Mouse (Mus musculus) left cerebral cortex, postnatal 14 days (tissue): ENCODE data around the gene Fbxl19. TPM values are rescaled to one million over a fixed set of nuclear protein-coding genes. Genes with fewer than 3 reads are reported as not detected.

Experiments
- DNase-seq, 2 experiments: peaks; one replicate each; pipeline ENCODE4 v3.0.0; 2021 to 2022; ENCODE audit warnings: low spot score in 2 of 2, mixed read lengths in 1 of 2
- intact Hi-C: fragments of 180-260 bp; cut with DNase I; formaldehyde crosslinking; loops from one replicate; pipeline ENCODE4 v1.15.1; 2025
- long read RNA-seq, 2 experiments: library from polyadenylated mRNA; stranded (forward); transcript quantifications; one replicate each; pipeline ENCODE4 v2.0.0; 2021
- total RNA-seq, 2 experiments: library from RNA; stranded (reverse); gene quantifications; 2 replicates each; pipeline ENCODE4 v1.2.3; 2021

Fbxl19 gene
- 10 to 100 TPM; 89.1 to 89.8 TPM for total RNA-seq
- long read RNA-seq, experiment 1, partial matches to known transcripts, result 11 of 12 reads
- long read RNA-seq, experiment 1, other reads (novel, unspliced or antisense), result 1 of 12 reads
- long read RNA-seq, experiment 2, partial matches to known transcripts, result 8 of 14 reads
- long read RNA-seq, experiment 2, other reads (novel, unspliced or antisense), result 5 of 14 reads

DNA sequence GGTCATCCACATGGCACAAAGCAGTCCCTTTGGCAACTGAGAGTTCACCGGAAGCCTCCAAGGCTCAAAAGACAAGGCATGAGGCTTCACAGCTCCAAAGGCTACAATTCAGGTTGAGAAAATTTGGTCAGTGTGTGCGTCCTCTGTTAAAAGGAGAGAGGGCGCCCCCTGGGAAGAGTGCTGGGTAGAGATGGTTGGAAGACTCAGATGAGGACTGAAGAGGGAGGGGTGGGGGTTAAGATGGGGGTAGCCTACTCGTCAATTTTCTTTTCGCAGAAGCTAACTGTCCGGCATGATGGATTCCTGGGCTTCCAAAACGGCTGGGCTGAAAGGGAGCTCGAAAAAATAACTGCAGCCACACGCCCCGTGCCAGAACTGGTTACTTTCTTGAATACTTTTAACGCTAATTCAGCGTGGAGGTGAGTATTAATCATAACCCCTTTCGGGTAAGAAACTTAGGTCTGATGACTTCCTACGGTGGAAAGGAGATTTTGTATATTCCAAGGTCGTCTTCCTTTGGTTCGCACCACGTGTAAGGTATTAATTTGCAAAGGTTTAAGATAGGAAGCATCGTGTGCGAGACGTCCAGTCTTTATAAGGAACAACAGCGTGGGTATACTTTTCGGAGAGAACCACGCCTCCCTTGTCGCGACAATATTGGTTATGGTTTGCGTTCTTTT, at the start of gene Fbxl19:
Fbxl19 (plus strand) TSS at position 178 of the 680 bp plus-strand sequence.
- intact Hi-C loops, result loop anchor here (5.0 kb wide), 2 partner anchors 67 to 87 kb away; no protein-coding TSS in a partner anchor
- DNase-seq, result peak; percentile 78 to 81

DNA sequence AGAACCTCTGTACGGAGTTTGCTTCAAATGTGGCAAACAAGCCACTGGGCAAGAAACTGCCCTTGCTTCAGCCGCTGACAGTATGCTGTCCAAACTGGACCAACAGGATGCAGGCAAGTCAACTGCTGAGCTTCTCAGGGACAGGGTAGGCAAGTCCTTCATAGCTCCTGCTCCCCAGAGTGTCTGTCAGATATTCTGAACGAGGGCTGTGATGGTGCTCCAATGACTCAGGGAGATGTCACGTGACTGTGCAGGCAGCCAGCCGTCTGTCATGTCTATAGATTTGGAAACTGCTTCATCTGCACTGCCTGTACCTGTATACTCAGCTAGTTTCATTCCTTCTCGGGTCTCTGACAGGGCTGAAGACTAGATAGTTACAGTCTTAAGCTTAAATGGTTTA, 45.4 kb upstream of the Fbxl19 start:
- intact Hi-C loops, result no loop called here
- peak in 1 of 2 experiments; percentile 59 for DNase-seq

DNA sequence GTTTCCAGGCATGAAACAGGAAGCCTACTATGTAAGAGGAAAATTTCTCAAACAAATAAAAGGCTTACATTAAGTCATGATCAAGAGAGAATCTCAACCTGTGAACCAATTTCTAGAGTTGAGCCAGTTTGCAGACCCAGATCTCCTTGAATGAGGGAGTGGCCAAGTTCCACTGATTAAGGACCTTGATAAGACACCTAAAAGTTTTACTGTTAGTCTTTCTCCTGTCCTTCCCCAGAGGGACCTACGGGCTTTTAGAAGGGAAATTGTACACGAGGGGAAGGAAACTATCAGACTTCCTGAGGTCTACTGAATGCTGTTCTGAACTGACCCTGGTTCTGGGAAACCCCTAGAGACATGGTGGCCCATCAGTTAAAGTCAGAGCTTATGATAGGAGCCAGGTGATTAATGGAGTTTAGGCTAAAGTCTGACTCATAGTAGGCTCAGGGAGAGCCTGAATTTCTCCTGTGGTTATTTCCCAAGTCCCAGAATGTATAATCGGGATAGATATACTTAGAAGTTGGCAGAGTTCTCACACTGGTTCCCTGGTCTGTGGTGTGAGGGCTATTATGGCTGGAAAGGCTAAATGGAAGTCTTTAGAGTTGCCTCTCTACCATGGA, 43.5 kb upstream of the Fbxl19 start:
- no peak for DNase-seq
- intact Hi-C loops, result no loop called here

DNA sequence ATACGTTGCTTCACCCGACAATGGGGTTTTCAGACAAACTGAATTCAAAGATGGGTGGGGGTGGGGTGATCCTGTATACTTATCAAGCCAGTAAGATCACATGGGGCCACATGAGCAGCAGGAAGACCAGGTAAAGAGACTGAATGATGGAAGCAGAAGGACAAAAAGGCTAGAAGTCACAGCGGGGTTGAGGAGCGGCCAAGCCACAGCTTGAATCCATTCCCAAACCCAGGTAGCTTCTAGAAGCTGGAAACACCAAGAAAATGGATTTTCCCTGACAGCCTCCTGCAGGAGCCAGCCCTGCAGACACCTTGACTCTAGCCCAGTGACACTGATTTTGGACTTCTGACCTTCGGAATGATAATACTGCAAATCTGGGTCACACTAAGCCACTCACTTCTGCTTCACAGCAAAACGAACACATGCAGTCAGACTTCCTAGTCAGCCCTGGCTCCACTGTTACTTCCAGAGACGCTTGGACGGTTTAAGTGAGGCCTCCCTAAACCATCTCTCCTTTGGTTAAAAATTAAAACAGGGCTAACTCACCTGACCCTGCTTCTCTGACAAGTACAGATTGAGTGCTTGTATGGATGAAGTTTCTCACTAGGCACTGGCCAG, 40.7 kb upstream of the Fbxl19 start:
- intact Hi-C loops, result no loop called here
- DNase-seq, result no peak

DNA sequence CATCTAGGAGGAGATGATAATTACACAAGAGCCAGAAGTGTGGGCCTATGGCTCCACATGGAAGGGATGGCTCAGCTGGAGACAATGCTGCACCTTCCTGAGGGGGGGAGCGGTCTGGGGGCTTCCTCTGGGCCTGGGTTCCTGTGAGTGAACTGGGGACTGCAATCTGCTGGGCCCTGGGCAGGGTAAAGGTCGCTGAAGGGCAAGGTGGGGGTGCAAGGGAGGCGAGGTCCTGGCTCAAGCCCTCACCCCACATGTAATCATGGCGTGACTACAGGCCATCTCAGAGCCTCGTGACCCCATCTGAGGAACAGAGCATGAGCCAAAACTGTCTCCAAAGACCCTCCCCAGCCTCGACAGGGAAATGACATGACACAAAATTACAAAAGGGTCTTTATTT, 39.7 kb upstream of the Fbxl19 start:
- no peak for DNase-seq
- intact Hi-C loops, result no loop called here

DNA sequence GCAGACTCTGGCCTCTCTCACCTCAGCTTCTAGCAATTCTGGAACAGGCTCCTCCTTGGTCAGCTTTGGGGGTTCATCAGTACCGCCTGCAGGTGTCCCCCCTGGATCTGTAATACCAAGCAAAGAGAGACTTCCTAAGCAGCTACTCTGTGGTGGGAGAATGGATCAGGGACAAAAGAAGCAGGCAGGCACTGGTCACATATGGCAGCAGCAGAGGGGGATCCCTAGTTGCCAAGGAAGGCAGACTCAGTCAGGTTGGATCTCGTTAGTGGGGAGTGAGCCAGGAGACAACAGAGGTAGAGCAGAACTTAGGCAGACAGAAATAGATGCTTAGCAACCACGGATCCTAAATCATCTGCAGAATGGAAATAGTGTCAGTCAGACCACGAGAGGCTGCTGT, 38.6 kb upstream of the Fbxl19 start:
- peak in 1 of 2 experiments; percentile 67 for DNase-seq

DNA sequence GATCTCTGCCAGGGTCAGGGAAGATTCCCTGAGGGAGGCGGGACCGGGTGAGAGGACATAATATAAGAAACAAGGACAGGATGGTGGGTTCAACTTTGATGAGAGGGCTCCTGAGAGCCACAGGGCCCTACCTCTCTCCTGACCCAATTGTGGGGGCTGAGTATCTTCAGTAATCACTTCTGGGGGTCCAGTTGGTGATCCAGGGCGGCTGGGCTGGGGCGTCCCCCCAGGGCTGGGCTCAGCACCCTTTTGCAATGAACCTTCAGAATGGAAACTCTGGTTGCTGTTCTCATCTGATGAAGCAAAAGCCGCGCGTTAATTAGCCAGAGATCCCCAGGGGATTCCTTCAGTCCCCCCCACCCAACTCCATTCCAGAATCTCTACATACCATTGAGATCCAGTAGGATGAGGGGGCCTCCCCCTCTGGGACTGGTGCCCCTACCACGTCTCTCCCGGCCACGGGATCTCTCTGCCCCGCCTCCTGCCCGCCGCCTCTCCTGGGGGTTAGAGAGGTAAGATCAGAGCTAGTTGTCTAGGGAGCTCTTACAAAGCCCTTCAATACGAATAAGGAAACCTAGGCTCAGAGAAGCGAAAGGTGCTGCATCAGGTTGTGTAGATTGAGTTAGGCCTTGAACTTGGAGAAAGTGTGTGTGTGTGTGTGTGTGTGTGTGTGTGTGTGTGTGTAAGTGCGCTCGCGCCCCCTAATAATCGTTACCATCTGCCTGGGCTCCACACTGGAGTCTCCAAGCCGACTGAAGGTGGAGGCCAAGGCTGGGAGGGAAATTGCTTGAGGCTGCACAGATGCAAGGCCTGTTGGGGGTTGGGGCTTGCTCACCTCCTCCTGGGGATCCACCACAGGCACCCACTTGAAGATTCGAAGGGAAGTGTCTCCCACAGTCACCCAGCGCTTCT, 37.0 kb upstream of the Fbxl19 start:
- DNase-seq, result no peak
- intact Hi-C loops, result no loop called here

More for the DNA sequence above, 38.6 kb upstream of the Fbxl19 start:
- intact Hi-C loops, result no loop called here

DNA sequence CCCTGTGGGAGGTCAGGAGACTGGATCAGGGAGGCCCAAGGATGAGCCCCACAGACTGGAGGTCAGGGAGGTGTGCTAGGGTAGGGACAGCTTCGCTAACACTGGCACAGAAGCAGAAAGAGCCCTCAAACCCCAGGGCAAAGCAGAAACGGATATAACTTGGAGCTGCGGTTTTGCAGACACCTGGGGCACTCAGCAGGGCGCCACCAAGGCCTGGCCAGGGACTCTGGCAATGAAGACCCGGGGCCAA, 36.5 kb upstream of the Fbxl19 start:
- intact Hi-C loops, result loop anchor here (2.0 kb wide), 1 partner anchor 33 kb away; no protein-coding TSS in a partner anchor
- DNase-seq, result no peak

DNA sequence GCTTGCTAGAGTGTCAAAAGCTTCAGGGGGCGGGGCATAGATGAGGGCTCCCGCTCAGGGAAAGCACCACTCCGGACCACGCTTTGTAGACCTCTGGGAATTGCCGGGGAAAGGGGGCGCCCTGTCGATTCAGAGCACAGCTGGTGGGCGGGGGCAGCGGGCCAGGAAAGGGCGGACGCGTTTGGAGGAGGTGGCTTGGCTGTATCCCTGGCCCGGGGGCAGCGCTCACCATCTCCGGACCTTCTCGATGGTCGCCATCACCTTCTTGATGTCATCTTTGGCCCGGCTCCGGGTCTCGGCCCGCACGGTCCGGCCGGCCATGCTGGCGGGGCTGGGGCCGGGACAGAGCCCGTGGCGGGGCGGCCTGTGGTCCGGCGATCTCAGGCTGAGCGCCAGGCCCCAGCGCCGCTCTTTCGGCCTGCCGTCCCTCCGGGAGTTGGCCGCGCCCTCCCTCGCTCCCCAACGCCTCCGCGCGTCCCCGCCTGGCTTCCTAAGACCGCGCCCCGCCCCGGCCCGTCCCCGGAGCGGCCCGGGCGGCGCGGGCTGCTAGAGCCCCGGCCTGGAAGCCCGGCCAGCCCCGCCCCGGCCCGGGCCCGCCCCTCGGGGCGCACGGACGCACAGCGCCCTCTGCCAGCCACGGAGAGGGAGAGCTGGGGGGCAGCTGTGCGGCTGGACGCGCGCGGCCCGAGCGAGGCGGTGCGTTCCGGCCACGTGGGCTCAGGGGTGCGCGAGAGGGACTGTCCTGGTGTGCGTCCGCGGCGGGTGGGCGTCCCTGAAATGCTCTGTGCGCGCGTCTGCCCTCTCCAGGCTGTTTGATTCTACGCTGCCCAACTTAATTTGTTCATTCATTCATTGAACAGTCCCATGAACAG, 35.9 kb upstream of the Fbxl19 start, which contains the start of gene Bcl7c:
Bcl7c (minus strand) TSS at position 727 of the 872 bp plus-strand sequence.
- intact Hi-C loops, result loop anchor here (2.0 kb wide), 1 partner anchor 34 kb away; no protein-coding TSS in a partner anchor

DNA sequence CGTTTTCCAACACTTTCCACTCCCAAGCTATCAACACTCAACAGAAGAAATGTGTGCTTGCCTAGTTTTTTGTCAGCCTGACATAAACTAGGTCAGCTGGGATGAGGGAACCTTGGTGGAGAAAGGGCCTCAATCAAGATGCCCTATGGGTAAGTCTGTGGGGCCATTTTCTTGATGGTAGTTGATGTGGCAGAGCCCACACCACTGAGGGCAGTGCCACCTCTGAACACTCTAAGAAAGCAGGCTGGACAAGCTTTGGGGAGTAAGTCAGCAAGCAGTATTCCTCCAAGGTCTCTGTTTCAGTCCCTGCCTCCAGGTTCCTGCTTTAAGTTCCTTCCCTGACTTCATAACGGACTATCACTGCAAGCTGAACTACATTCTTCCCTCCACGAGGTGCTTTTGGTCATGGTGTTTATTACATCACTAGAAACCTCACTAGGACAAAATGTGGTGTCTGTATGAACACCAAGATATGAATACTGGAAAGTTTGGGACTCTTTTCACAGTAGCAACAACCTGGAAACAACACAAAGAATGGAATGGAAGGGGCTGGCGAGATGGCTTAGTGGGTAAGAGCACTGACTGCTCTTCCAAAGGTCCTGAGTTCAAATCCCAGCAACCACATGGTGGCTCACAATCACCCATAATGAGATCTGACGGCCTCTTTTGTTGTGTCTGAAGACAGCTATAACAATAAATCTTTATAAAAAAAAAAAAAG, 34.9 kb upstream of the Fbxl19 start:
- DNase-seq, result no peak
- intact Hi-C loops, result loop anchor here (2.0 kb wide), 1 partner anchor 35 kb away; no protein-coding TSS in a partner anchor

More for the DNA sequence above, 35.9 kb upstream of the Fbxl19 start, which contains the start of gene Bcl7c:
- DNase-seq, result peak; percentile 84 to 93

DNA sequence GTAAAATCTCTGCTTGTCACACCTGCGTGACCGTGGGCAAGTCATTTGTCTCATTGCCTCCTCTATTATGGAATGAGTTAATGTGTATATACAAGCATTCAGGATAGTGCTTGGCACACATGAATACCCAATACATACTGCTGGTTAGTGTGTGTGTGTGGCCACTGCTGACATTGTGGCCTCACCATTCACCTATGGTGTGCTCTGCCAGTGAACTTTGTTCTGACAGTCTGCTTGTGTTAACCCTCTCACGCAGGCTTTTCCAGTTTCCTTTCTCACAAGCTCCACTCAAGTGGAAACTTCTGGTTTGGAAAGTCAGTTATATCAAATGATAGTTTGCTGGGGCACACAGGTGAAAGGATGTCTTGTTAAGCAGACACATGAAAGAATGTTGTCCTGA, 33.3 kb upstream of the Fbxl19 start:
- intact Hi-C loops, result no loop called here
- DNase-seq, result no peak

DNA sequence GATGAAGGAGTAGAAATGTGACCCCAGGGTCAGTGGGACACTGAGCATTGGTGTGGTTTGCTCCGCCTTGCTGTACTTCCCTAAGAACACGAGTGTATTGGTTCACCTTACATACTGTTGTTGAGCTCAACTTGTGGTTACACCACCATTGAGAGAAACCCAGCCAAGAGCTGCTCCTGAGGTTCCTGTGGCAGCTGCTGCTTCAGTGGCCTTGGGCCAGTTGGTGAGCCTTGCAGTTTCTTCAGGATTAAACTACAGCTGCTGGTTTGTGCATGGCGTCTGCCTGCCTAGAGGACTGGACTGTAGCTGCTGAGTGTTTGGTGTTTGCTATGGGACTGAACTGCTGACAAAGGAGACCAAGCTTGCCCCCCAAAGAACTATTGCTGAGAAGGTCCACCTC, 32.9 kb upstream of the Fbxl19 start:
- no peak for DNase-seq
- intact Hi-C loops, result no loop called here

DNA sequence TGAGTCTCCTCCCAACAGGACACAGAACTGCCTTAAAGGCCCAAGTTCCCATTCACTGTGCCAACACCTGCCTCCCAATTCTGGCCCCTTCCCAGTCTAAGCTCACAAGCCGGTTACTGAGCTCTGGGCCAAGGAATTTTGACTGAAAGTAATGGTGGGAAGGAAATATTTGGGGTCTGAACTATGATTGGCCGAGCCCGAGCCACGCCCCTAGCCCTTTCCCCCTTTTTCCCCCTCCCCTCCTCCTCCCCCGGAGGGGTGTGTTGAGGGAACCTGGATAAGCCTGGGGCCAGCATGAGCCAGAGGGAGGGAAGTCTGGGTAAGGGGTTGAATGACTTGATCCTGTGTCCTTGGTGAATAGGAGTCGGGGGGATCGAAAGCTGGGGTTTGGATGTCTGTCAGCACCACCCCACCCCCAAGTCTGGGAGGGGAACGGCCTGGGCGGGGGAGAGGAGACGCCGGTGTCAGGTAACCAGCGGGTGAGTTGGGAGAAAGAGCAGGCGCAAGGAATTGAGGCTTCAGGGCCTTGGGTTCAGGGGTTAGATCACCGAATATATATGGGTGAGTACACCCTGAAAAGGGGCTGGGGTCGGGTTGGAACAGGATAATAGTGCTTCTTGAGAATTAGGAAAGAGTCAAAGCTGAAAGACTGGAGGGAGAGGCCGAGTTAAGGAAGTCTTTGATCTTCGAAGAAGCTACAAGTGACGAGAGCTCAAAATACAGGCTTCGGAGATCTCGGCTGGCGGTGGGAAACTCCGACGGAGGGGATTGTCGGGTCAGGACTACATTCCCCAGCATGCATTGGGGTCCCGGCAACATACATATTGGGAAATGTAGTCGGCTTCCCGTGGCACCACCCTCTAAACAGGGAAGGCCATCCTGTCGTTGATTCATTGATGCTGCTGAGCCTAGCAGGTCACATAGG, 31.6 kb upstream of the Fbxl19 start, which contains the start of gene Ctf1:
Ctf1 (plus strand) TSS at position 276 of the 925 bp plus-strand sequence.
- intact Hi-C loops, result no loop called here
- DNase-seq, result peak; percentile 77 to 78

DNA sequence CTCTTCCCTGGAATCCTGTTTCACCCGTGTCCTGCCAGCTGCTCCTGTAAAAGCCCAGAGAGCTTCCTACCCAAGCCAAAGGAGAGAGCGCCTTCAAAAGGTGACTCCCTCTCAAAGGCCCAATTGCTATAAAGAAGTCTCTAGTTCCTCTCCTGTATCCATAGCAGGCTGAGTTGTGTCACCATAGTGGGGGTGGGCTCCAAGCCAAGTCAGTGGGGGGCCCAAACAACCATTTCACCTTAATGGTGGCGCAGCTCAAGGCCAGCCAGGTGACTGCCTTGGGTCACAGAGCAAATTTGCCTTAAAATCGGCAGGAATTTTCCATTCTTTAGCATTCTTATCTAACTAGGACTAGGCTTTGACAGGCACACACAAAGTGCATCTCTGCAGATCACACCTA, 29.5 kb upstream of the Fbxl19 start:
- no peak for DNase-seq
- intact Hi-C loops, result no loop called here

DNA sequence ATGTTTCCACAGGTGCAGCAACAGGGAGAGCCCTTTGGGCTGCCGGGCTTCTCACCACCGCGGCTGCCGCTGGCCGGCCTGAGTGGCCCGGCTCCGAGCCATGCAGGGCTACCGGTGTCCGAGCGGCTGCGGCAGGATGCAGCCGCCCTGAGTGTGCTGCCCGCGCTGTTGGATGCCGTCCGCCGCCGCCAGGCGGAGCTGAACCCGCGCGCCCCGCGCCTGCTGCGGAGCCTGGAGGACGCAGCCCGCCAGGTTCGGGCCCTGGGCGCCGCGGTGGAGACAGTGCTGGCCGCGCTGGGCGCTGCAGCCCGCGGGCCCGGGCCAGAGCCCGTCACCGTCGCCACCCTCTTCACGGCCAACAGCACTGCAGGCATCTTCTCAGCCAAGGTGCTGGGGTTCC, 27.4 kb upstream of the Fbxl19 start:
- intact Hi-C loops, result no loop called here

DNA sequence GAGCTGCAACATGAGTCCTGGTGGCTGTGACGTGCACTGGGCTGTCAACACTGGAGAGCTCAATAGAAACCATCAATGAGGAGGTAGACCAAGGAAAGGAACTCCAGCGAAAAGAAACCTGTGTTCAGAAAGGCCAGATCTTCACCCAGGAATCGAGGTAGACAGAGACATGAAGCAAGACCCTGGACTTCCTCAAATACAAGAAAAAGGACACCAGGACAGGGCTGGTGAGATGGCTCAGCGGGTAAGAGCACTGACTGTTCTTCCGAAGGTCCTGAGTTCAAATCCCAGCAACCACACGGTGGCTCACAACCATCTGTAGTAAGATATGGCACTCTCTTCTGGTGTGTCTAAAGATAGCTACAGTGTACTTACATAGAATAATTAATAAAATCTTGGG, 26.0 kb upstream of the Fbxl19 start:
- intact Hi-C loops, result no loop called here
- DNase-seq, result no peak

More for the DNA sequence above, 27.4 kb upstream of the Fbxl19 start:
- peak in 1 of 2 experiments; percentile 55 for DNase-seq

DNA sequence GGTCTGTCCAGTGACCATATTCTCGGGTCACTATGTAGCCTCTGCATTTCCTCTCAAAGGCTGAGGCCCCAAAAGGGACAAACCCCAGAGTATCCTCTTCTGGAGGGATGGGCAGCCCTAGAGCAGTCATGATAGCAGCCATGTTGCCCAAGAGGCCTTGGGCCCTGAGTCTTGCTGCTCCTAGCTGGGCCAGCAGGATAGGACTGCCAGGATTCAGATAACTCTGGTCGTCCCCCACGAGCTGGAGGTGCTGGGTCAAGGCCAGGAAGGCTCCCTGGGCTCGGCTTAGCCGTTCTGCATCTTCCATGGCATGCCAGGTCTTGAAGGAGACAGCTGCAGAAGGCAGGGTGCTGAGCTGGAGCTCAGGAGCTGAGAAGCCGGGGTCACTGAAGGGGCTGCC, 25.1 kb upstream of the Fbxl19 start:
- intact Hi-C loops, result no loop called here
- DNase-seq, result no peak
